Mouse (Mus musculus) forebrain, embryonic 14.5 days (tissue): ENCODE results near the gene Cacng8. TPM values are rescaled to one million over a fixed set of nuclear protein-coding genes. Genes with fewer than 3 reads are reported as not detected.
A peak's percentile ranks its signal among the peaks of the same experiment; 100 is the strongest.

Source experiments
- ATAC-seq: fragments of 200-750 bp; cut with Nextera tagmentation; 2 replicates; pipeline ENCODE4 v1.8.0; 2017; ENCODE audit warnings: mild to moderate bottlenecking, moderate library complexity
- DNase-seq: peaks from one replicate; pipeline ENCODE4 v3.0.0-alpha.2; 2015; ENCODE audit warnings: low spot score
- H3K27ac ChIP-seq: fragments of 300-500 bp; sonication (generic); 2 replicates; pipeline ENCODE4 v1.5.1; 2014; ENCODE audit warnings: low read depth, mild to moderate bottlenecking, control low read depth, low read length, moderate library complexity
- H3K27me3 ChIP-seq: fragments of 300-500 bp; sonication (generic); replicated peaks from 2 replicates; pipeline ENCODE4 v1.6.1; 2014; ENCODE audit warnings: low read length, control low read depth, mixed read lengths; ENCODE audit not compliant: control insufficient read depth, insufficient read depth
- H3K36me3 ChIP-seq: fragments of 300-500 bp; sonication (generic); 2 replicates; pipeline ENCODE4 v1.6.1; 2014; ENCODE audit warnings: low read length, control low read depth; ENCODE audit not compliant: control insufficient read depth, insufficient read depth
- H3K4me1 ChIP-seq: fragments of 300-500 bp; sonication (generic); 2 replicates; pipeline ENCODE4 v1.6.1; 2014; ENCODE audit warnings: antibody characterized with exemption, low read length, control low read depth; ENCODE audit not compliant: control insufficient read depth, insufficient read depth
- H3K4me2 ChIP-seq: fragments of 300-500 bp; sonication (generic); 2 replicates; pipeline ENCODE4 v1.6.1; 2014; ENCODE audit warnings: mild to moderate bottlenecking, control low read depth, low read length
- H3K4me3 ChIP-seq: fragments of 300-500 bp; sonication (generic); 2 replicates; pipeline ENCODE4 v1.5.1; 2014; ENCODE audit warnings: low read depth, low read length, control low read depth
- H3K9ac ChIP-seq: fragments of 300-500 bp; sonication (generic); 2 replicates; pipeline ENCODE4 v1.6.1; 2014; ENCODE audit warnings: mild to moderate bottlenecking, low read length, control low read depth, moderate library complexity
- H3K9me3 ChIP-seq: fragments of 300-500 bp; sonication (generic); replicated peaks from 2 replicates; pipeline ENCODE4 v1.6.1; 2016; ENCODE audit warnings: low read length, control low read depth, mixed read lengths; ENCODE audit not compliant: control insufficient read depth
- WGBS: fragments of 180-500 bp; shearing (Covaris S2); extraction: QIAGEN DNeasy Blood & Tissue Kit; methylation state at CpG from one replicate; pipeline ENCODE4 v1.1.7; 2014; 5-methylcytosine and 5-hydroxymethylcytosine counted together
- microRNA-seq: library from miRNA; unstranded; fragments of <30 nt; microRNA quantifications from one replicate; pipeline ENCODE4, GENCODE M21; 2016
- polyA plus RNA-seq: library from polyadenylated mRNA; unstranded; fragments of >200 nt; fragmentation: Nextera tagmentation; extraction: Ambion mirVana; gene quantifications from 2 replicates; pipeline ENCODE4 v1.2.1, GENCODE M21; 2014

Cacng8 gene
- polyA plus RNA-seq, 1 experiment from 2014 or later: 11.1 TPM

GRCm38 (mm10) chr7:3463306-3463705 lies 72.8 kb downstream of the Cacng8 start:
- H3K36me3 ChIP-seq: no peaks in the 10 kb centered on the region

More at GRCm38 (mm10) chr7:3463306-3463705, 72.8 kb downstream of the Cacng8 start:
- H3K9ac ChIP-seq: no peak overlapping the region
- DNase-seq (no peak), ATAC-seq (no peak)
- no peaks in the 10 kb centered on the region for H3K4me1 ChIP-seq
- H3K4me3 ChIP-seq: no peak overlapping the region
- H3K9me3 ChIP-seq: no peaks in the 10 kb centered on the region
- no peaks in the 10 kb centered on the region for H3K27me3 ChIP-seq
- H3K27ac ChIP-seq: no peak overlapping the region
- WGBS: 83% methylated on average over 4 of the region's 4 CpGs
- no peak overlapping the region for H3K4me2 ChIP-seq

Small RNA genes lying within 50 kb of the gene (microRNA-seq; reads per million reads assigned to microRNA genes)
- 39.2 reads per million, percentile 45 among the genes with 10 or more reads in this experiment for gene Gm23450

Other genes with a start within 250 kb of the Cacng8 start
- gene AU018091, start 221.5 kb upstream of the Cacng8 start, polyA plus RNA-seq: not detected in 2 replicates
- gene Nlrp12, start 140.9 kb upstream of the Cacng8 start, polyA plus RNA-seq: not detected in 2 replicates
- gene Myadm, start 101.6 kb upstream of the Cacng8 start, polyA plus RNA-seq: 19.8 and 23.6 TPM in 2 replicates
- 0.43 and 1.2 TPM in 2 replicates for gene Prkcg, start 101.5 kb upstream of the Cacng8 start, polyA plus RNA-seq
- gene Cacng7, start 57.7 kb upstream of the Cacng8 start, polyA plus RNA-seq: 3.3 and 3.8 TPM in 2 replicates
- 0.09 TPM in 1 of 2 replicates, not detected in the other for gene Cacng6, start 33.5 kb downstream of the Cacng8 start, polyA plus RNA-seq
- gene Tarm1, start 111.9 kb downstream of the Cacng8 start, polyA plus RNA-seq: not detected in 2 replicates
- gene Oscar, start 225.5 kb downstream of the Cacng8 start, polyA plus RNA-seq: 0.13 and 0.23 TPM in 2 replicates
- gene Ndufa3, start 226.7 kb downstream of the Cacng8 start, polyA plus RNA-seq: 424 and 576 TPM in 2 replicates
- 31.3 and 34.8 TPM in 2 replicates for gene Tfpt, start 239.2 kb downstream of the Cacng8 start, polyA plus RNA-seq
- 99.7 and 102 TPM in 2 replicates for gene Prpf31, start 239.3 kb downstream of the Cacng8 start, polyA plus RNA-seq